Mouse (Mus musculus): ENCODE results near the gene Serpinb2. TPM values are rescaled to one million over a fixed set of nuclear protein-coding genes. Genes with fewer than 3 reads are reported as not detected.

Gene Serpinb2
- 0.50 TPM in 1 of 2 replicates, not detected in the other for total RNA-seq (2017)

- no peak for ATAC-seq (replicated peaks in 1 of 2; ENCODE audit: insufficient read depth in 1 of 2, low FRiP score in 2 of 2, low TSS enrichment in 1 of 2, low read depth in 1 of 2, poor library complexity in 2 of 2, severe bottlenecking in 2 of 2)
Measured at GRCm38 (mm10) chr1:107511252-107511651, at the start of gene Serpinb2. Gene Serpinb2, plus strand, starts transcription at chr1:107511423.

- ATAC-seq (replicated peaks in 1 of 2; ENCODE audit: insufficient read depth in 1 of 2, low FRiP score in 2 of 2, low TSS enrichment in 1 of 2, low read depth in 1 of 2, poor library complexity in 2 of 2, severe bottlenecking in 2 of 2) = no peak
Measured at GRCm38 (mm10) chr1:107479909-107480308, 31.3 kb upstream of the Serpinb2 start.

GRCm38 (mm10) chr1:107481452-107481851, 29.8 kb upstream of the Serpinb2 start:
- ATAC-seq (replicated peaks in 1 of 2; ENCODE audit: insufficient read depth in 1 of 2, low FRiP score in 2 of 2, low TSS enrichment in 1 of 2, low read depth in 1 of 2, poor library complexity in 2 of 2, severe bottlenecking in 2 of 2) = peak; percentile 91 to 96

- no peak for ATAC-seq (replicated peaks in 1 of 2; ENCODE audit: insufficient read depth in 1 of 2, low FRiP score in 2 of 2, low TSS enrichment in 1 of 2, low read depth in 1 of 2, poor library complexity in 2 of 2, severe bottlenecking in 2 of 2)
Measured at GRCm38 (mm10) chr1:107489577-107489976, 21.6 kb upstream of the Serpinb2 start.

- peak; percentile 91 to 97 for ATAC-seq (replicated peaks in 1 of 2; ENCODE audit: insufficient read depth in 1 of 2, low FRiP score in 2 of 2, low TSS enrichment in 1 of 2, low read depth in 1 of 2, poor library complexity in 2 of 2, severe bottlenecking in 2 of 2)
Measured at GRCm38 (mm10) chr1:107496789-107497188, 14.4 kb upstream of the Serpinb2 start.

- peak in 1 of 2 experiments; percentile 63; a peak in 1 of 4 replicates for ATAC-seq (replicated peaks in 1 of 2; ENCODE audit: insufficient read depth in 1 of 2, low FRiP score in 2 of 2, low TSS enrichment in 1 of 2, low read depth in 1 of 2, poor library complexity in 2 of 2, severe bottlenecking in 2 of 2)
Measured at GRCm38 (mm10) chr1:107502025-107502424, 9.2 kb upstream of the Serpinb2 start.

GRCm38 (mm10) chr1:107503294-107503693, 7.9 kb upstream of the Serpinb2 start:
- peak in 1 of 2 experiments; percentile 66; a peak in 1 of 4 replicates for ATAC-seq (replicated peaks in 1 of 2; ENCODE audit: insufficient read depth in 1 of 2, low FRiP score in 2 of 2, low TSS enrichment in 1 of 2, low read depth in 1 of 2, poor library complexity in 2 of 2, severe bottlenecking in 2 of 2)

GRCm38 (mm10) chr1:107505898-107506562, 5.2 kb upstream of the Serpinb2 start:
- peak; percentile 41 to 83; a peak in 3 of 4 replicates for ATAC-seq (replicated peaks in 1 of 2; ENCODE audit: insufficient read depth in 1 of 2, low FRiP score in 2 of 2, low TSS enrichment in 1 of 2, low read depth in 1 of 2, poor library complexity in 2 of 2, severe bottlenecking in 2 of 2)

- ATAC-seq (replicated peaks in 1 of 2; ENCODE audit: insufficient read depth in 1 of 2, low FRiP score in 2 of 2, low TSS enrichment in 1 of 2, low read depth in 1 of 2, poor library complexity in 2 of 2, severe bottlenecking in 2 of 2) = no peak
Measured at GRCm38 (mm10) chr1:107512194-107513138, 1.2 kb downstream of the Serpinb2 start.

GRCm38 (mm10) chr1:107513530-107513929, 2.3 kb downstream of the Serpinb2 start:
- ATAC-seq (replicated peaks in 1 of 2; ENCODE audit: insufficient read depth in 1 of 2, low FRiP score in 2 of 2, low TSS enrichment in 1 of 2, low read depth in 1 of 2, poor library complexity in 2 of 2, severe bottlenecking in 2 of 2) = peak; percentile 54 to 71; a peak in 2 of 4 replicates

- peak; percentile 53 to 77 for ATAC-seq (replicated peaks in 1 of 2; ENCODE audit: insufficient read depth in 1 of 2, low FRiP score in 2 of 2, low TSS enrichment in 1 of 2, low read depth in 1 of 2, poor library complexity in 2 of 2, severe bottlenecking in 2 of 2)
Measured at GRCm38 (mm10) chr1:107515839-107516498, 4.7 kb downstream of the Serpinb2 start.

- peak; percentile 97 for ATAC-seq (replicated peaks in 1 of 2; ENCODE audit: insufficient read depth in 1 of 2, low FRiP score in 2 of 2, low TSS enrichment in 1 of 2, low read depth in 1 of 2, poor library complexity in 2 of 2, severe bottlenecking in 2 of 2)
Measured at GRCm38 (mm10) chr1:107525592-107525991, 14.4 kb downstream of the Serpinb2 start.

GRCm38 (mm10) chr1:107528325-107529078, 17.3 kb downstream of the Serpinb2 start:
- ATAC-seq (replicated peaks in 1 of 2; ENCODE audit: insufficient read depth in 1 of 2, low FRiP score in 2 of 2, low TSS enrichment in 1 of 2, low read depth in 1 of 2, poor library complexity in 2 of 2, severe bottlenecking in 2 of 2) = peak in 1 of 2 experiments; percentile 43; a peak in 1 of 4 replicates

GRCm38 (mm10) chr1:107529365-107530052, 18.3 kb downstream of the Serpinb2 start:
- no peak for ATAC-seq (replicated peaks in 1 of 2; ENCODE audit: insufficient read depth in 1 of 2, low FRiP score in 2 of 2, low TSS enrichment in 1 of 2, low read depth in 1 of 2, poor library complexity in 2 of 2, severe bottlenecking in 2 of 2)

GRCm38 (mm10) chr1:107533736-107534135, 22.5 kb downstream of the Serpinb2 start:
- peak; percentile 37 to 71; a peak in 3 of 4 replicates for ATAC-seq (replicated peaks in 1 of 2; ENCODE audit: insufficient read depth in 1 of 2, low FRiP score in 2 of 2, low TSS enrichment in 1 of 2, low read depth in 1 of 2, poor library complexity in 2 of 2, severe bottlenecking in 2 of 2)

GRCm38 (mm10) chr1:107537435-107537834, 26.2 kb downstream of the Serpinb2 start:
- ATAC-seq (replicated peaks in 1 of 2; ENCODE audit: insufficient read depth in 1 of 2, low FRiP score in 2 of 2, low TSS enrichment in 1 of 2, low read depth in 1 of 2, poor library complexity in 2 of 2, severe bottlenecking in 2 of 2) = no peak

Data from hematopoietic stem cell, adult 5-6 weeks (primary cell).